Comparison of ENCODE assay signal across 14 mouse cellular contexts in the genomic region with DNA sequence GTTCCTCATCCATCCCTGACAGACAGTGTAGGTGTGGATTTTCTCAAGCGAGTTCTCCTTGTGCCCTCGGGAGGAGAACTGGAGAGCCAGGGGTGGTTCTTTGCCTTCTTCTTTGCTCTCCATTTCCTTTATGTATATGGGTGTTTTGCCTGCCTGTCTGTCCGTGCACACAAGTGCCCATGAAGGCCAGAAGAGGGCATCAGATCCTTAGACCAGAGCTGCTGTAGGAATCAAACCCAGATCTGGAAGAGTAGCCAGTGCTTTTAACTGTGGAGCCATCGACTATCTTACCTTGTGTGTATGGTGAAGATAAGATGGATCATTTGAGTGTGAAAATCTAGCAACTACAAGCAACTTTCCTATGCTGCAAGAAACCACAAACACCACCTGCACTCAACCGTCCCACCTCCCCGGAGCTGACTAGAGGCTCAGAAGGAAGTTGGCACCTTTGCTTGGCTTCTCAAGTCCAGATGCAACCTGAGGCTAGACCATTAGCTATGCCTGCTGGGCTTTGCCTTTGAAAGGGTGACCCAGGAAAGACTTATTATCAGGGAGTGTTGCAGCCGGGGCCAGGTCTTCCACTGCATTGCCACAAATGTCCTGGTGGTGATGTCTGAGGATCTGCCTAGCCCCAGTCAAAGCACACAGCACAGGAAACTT. TPM values are rescaled to one million over a fixed set of nuclear protein-coding genes. Genes with fewer than 3 reads are reported as not detected.
DNase-seq lines count a peak whose midpoint lies in the region; ATAC-seq and TF ChIP-seq lines count a peak whose summit lies in the region.
"Had no signal": no experiment of that assay in that cellular context is flagged by ENCODE, and none has a peak within 500 bp of the region (broad histone marks: within the 10 kb centered on the region; RNA-seq: fewer than 3 reads in every experiment).

No protein-coding gene starts in this region.

- ATAC-seq in heart, embryonic 11.5 days (replicated peaks; ENCODE audit: insufficient number of reproducible peaks, low FRiP score, low TSS enrichment): no peak
- ATAC-seq in lung, embryonic 14.5 days (ENCODE audit: insufficient read depth): no peak

- no peak overlapping the region for H3K27ac ChIP-seq in heart, embryonic 11.5 days (ENCODE audit: low read depth, low read length)
- H3K27ac ChIP-seq in lung, embryonic 14.5 days (ENCODE audit: low read depth): no peak overlapping the region
- H3K27ac ChIP-seq in embryonic facial prominence, embryonic 10.5 days (replicated peaks): no peak overlapping the region
- H3K27ac ChIP-seq: embryonic facial prominence, embryonic 12.5 days; heart, embryonic 15.5 days; limb, embryonic 10.5 days had no signal

- intact Hi-C loops in heart, postnatal 14 days (cut with DNase I): no loop called here

- H3K4me1 ChIP-seq in heart, embryonic 11.5 days (ENCODE audit: control insufficient read depth, insufficient read depth, low read length): peaks cover 12% of the 10 kb centered on the region; the same call in 1 of the 2 replicates
- no peaks in the 10 kb centered on the region for H3K4me1 ChIP-seq in lung, embryonic 14.5 days (ENCODE audit: insufficient read depth)
- peaks cover 10% of the 10 kb centered on the region for H3K4me1 ChIP-seq in embryonic facial prominence, embryonic 10.5 days
- H3K4me1 ChIP-seq: embryonic facial prominence, embryonic 12.5 days had no signal

- no peak overlapping the region for H3K4me2 ChIP-seq in heart, embryonic 11.5 days
- no peak overlapping the region for H3K4me2 ChIP-seq in lung, embryonic 14.5 days
- H3K4me2 ChIP-seq: embryonic facial prominence, embryonic 12.5 days; heart, embryonic 15.5 days had no signal

- TF ChIP-seq POLR2A in brain, embryonic 14.5 days (IDR thresholded peaks at IDR 0.05; ENCODE audit: borderline replicate concordance, extremely low read depth, insufficient read depth, insufficient read length, poor library complexity, severe bottlenecking): no peak

- DNase-seq in heart, postnatal 14 days: no peak
- peak; percentile 15 for DNase-seq in lung, embryonic 14.5 days
- DNase-seq in lung, postnatal 10 days: no peak
- no peak for DNase-seq in brain, embryonic 14.5 days (ENCODE audit: low read depth)
- DNase-seq in thymus, postnatal 25 days: peak; percentile 65
- no peak for DNase-seq in Muller cell, postnatal 12 days (ENCODE audit: inconsistent ontology term)
- no peak for DNase-seq in embryonic facial prominence, embryonic 10.5 days (ENCODE audit: low spot score)
- DNase-seq: retina, postnatal 1 day had no signal

- 41% methylated on average over 7 of the region's 7 CpGs for WGBS in heart, embryonic 11.5 days (ENCODE audit: insufficient replicate concordance)
- 31% methylated on average over 7 of the region's 7 CpGs for WGBS in lung, embryonic 14.5 days
- 65% methylated on average over 7 of the region's 7 CpGs for WGBS in embryonic facial prominence, embryonic 10.5 days

- 0 out of 2 replicates have a peak overlapping the region, but pooled peaks have one; percentile 10 for H3K9ac ChIP-seq in heart, embryonic 11.5 days (ENCODE audit: low read depth, low read length)
- no peak overlapping the region for H3K9ac ChIP-seq in lung, embryonic 14.5 days
- H3K9ac ChIP-seq: embryonic facial prominence, embryonic 12.5 days; heart, embryonic 15.5 days had no signal

- peaks cover 2% of the 10 kb centered on the region; the same call in 1 of the 2 replicates for H3K27me3 ChIP-seq in heart, embryonic 11.5 days (ENCODE audit: control insufficient read depth, insufficient read depth, low read length)
- H3K27me3 ChIP-seq in lung, embryonic 14.5 days (ENCODE audit: insufficient read depth, low read length): no peaks in the 10 kb centered on the region
- 0 out of 2 replicates have a peak, but pooled peaks cover 5% of the 10 kb centered on the region for H3K27me3 ChIP-seq in embryonic facial prominence, embryonic 10.5 days (replicated peaks; ENCODE audit: low read depth, poor library complexity, severe bottlenecking)
- H3K27me3 ChIP-seq: embryonic facial prominence, embryonic 12.5 days had no signal

- no peaks in the 10 kb centered on the region for H3K9me3 ChIP-seq in heart, embryonic 11.5 days (replicated peaks; ENCODE audit: control insufficient read depth, low read length)
- no peaks in the 10 kb centered on the region for H3K9me3 ChIP-seq in lung, embryonic 14.5 days (ENCODE audit: low read depth, low read length)
- no peaks in the 10 kb centered on the region for H3K9me3 ChIP-seq in embryonic facial prominence, embryonic 10.5 days
- H3K9me3 ChIP-seq: embryonic facial prominence, embryonic 12.5 days; heart, embryonic 15.5 days; limb, embryonic 10.5 days had no signal

- H3K36me3 ChIP-seq in heart, embryonic 11.5 days (ENCODE audit: control insufficient read depth, insufficient read depth, low read length): no peaks in the 10 kb centered on the region
- H3K36me3 ChIP-seq in lung, embryonic 14.5 days (ENCODE audit: insufficient read depth): no peaks in the 10 kb centered on the region
- H3K36me3 ChIP-seq in embryonic facial prominence, embryonic 10.5 days (replicated peaks): no peaks in the 10 kb centered on the region
- H3K36me3 ChIP-seq: embryonic facial prominence, embryonic 12.5 days; heart, embryonic 15.5 days; limb, embryonic 10.5 days had no signal

- 0 out of 2 replicates have a peak, but pooled peaks have one; percentile 36 for TF ChIP-seq CTCF in lung, embryonic 14.5 days (IDR thresholded peaks at IDR 0.05; ENCODE audit: low read depth)
- TF ChIP-seq CTCF in brain, embryonic 14.5 days (IDR thresholded peaks at IDR 0.05; ENCODE audit: borderline replicate concordance, extremely low read depth, insufficient read depth, insufficient read length): peak; percentile 15; the same call in 1 of the 2 replicates

- no peak overlapping the region for H3K4me3 ChIP-seq in heart, embryonic 11.5 days (ENCODE audit: low read depth, low read length)
- no peak overlapping the region for H3K4me3 ChIP-seq in lung, embryonic 14.5 days (ENCODE audit: low read depth, low read length)
- H3K4me3 ChIP-seq in embryonic facial prominence, embryonic 10.5 days: no peak overlapping the region
- H3K4me3 ChIP-seq: embryonic facial prominence, embryonic 12.5 days; heart, embryonic 15.5 days; limb, embryonic 10.5 days had no signal

RNA-seq across cellular contexts. Expression of a gene that starts 27.3 kb away (rescaled TPM):
- polyA plus RNA-seq in heart, embryonic 11.5 days (2014; fragmentation: Nextera tagmentation; extraction: Ambion mirVana): 16.1 and 22.1 TPM in 2 replicates
- 1 to 10 TPM; 2.5 to 3.8 TPM for total RNA-seq in heart, postnatal 14 days (2021)
- polyA plus RNA-seq in lung, embryonic 14.5 days (2014; fragmentation: Nextera tagmentation; extraction: Ambion mirVana): 22.5 and 25.0 TPM in 2 replicates
- 73.8 and 89.2 TPM in 2 replicates for polyA plus RNA-seq in brain, embryonic 14.5 days (2012; rRNA removed)
- polyA plus RNA-seq in embryonic facial prominence, embryonic 10.5 days (2016; fragmentation: Nextera tagmentation; extraction: Ambion mirVana): 10.2 TPM in 2 replicates

RNA-seq across cellular contexts. Expression of a gene that starts 41.5 kb away (rescaled TPM):
- polyA plus RNA-seq in heart, embryonic 11.5 days (2014; fragmentation: Nextera tagmentation; extraction: Ambion mirVana): not detected in 2 replicates
- not detected for total RNA-seq in heart, postnatal 14 days (2021)
- not detected in 2 replicates for polyA plus RNA-seq in lung, embryonic 14.5 days (2014; fragmentation: Nextera tagmentation; extraction: Ambion mirVana)
- not detected in 2 replicates for polyA plus RNA-seq in brain, embryonic 14.5 days (2012; rRNA removed)
- polyA plus RNA-seq in embryonic facial prominence, embryonic 10.5 days (2016; fragmentation: Nextera tagmentation; extraction: Ambion mirVana): not detected in 2 replicates
- total RNA-seq: gastrocnemius, adult 18-20 months had no signal
- polyA plus RNA-seq: embryonic facial prominence, embryonic 12.5 days; heart, embryonic 15.5 days; limb, embryonic 10.5 days; stomach, embryonic 16.5 days had no signal

Comparison
In these comparisons a context has a peak if more than half of its experiments do, and no peak if none do; other contexts are left out.
1. DNase-seq: peak in lung, embryonic 14.5 days (single experiment) and thymus, postnatal 25 days (single experiment); none in heart, postnatal 14 days (0 of 2), lung, postnatal 10 days (single experiment), brain, embryonic 14.5 days (single experiment), Muller cell, postnatal 12 days (single experiment) and embryonic facial prominence, embryonic 10.5 days (single experiment).